Mouse (Mus musculus): ENCODE data around the gene Macf1. TPM values are rescaled to one million over a fixed set of nuclear protein-coding genes. Genes with fewer than 3 reads are reported as not detected.
"Not testable (repeated sequence)": the region's sequence is repeated elsewhere in the genome, so short reads cannot be mapped to it uniquely, and the experiment has no call there.

Macf1 gene
- polyA plus RNA-seq, 1 experiment: 22.3 TPM

DNA sequence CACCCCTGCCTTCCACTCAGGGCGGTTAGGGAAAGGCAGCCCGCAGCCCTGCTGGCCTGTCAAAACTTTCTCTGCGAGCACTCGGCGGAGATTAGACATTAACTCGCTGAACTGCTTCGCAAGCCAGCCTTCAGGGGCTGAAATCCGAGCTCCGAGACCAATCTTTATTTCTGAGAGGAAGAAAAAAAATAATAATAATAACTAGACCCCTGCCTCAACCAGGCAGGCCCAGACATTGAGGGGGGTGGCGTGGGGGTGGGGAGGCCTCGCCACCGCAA is 20.5 kb downstream of the Macf1 start:
- Histone ChIP-seq H3K4me3 (ENCODE audit: low read depth, low read length) (peak overlapping the region; percentile 84), H3K4me1 (ENCODE audit: control insufficient read depth, insufficient read depth, insufficient read length, low read length) (peaks cover 2% of the 10 kb centered on the region; the same call in 1 of the 2 replicates), H3K27ac (ENCODE audit: insufficient read depth, low read depth, low read length) (no peak overlapping the region), H3K27me3 (ENCODE audit: control insufficient read depth, insufficient read depth, low read length) (0 out of 2 replicates have a peak, but pooled peaks cover 2% of the 10 kb centered on the region), H3K36me3 (ENCODE audit: control insufficient read depth, insufficient read depth, low read length) (no peaks in the 10 kb centered on the region)
- under 1% methylated on average over 12 of the region's 12 CpGs for WGBS
- no peak for TF ChIP-seq CTCF (IDR thresholded peaks at IDR 0.05; ENCODE audit: extremely low read depth, insufficient read length, insufficient replicate concordance, low read depth, low read length)
- no peak for TF ChIP-seq POLR2A (IDR thresholded peaks at IDR 0.05; ENCODE audit: low read depth, low read length)

DNA sequence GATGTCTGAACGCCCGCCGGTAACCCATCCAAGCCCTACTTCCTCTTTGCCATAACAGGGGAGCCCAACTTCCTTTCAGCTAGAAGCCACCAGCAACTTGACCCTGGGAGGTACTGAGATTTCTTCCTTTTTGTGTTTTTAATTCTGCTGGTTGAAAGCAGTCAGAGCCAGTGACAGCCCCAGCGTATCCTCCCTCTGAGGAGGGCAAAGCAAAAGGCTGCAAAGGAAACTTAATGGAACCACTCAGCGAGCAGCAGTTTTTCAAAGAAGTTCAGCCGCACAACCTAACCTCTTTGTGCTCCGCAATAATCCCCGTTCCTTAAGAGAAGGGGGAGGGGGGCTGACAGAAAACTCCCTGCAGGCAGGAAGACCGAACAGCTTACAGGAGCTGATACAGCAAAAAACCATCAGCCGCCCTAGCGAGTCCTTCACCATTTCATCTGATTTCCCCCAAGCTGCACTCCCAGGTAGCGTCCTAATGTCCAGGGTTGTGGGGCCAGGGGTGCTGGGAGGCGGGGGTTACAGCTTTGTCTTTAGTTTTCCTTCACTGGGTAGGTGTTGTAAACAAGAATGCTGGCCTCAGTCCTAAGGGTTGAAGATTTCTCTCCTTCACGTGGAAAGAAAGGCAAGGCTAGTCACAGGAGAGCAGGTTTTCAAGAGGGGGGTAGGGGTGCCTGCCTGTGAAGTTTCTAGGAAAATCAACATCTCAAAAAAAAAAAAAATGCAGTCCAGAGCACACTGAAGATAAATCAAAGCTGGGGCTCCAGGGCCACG is 21.1 kb downstream of the Macf1 start:
- Histone ChIP-seq H3K4me3 (ENCODE audit: low read depth, low read length) (peak overlapping the region; percentile 84), H3K36me3 (ENCODE audit: control insufficient read depth, insufficient read depth, low read length) (no peaks in the 10 kb centered on the region), H3K4me1 (ENCODE audit: control insufficient read depth, insufficient read depth, insufficient read length, low read length) (peaks cover 2% of the 10 kb centered on the region; the same call in 1 of the 2 replicates), H3K27me3 (ENCODE audit: control insufficient read depth, insufficient read depth, low read length) (0 out of 2 replicates have a peak, but pooled peaks cover 2% of the 10 kb centered on the region), H3K27ac (ENCODE audit: insufficient read depth, low read depth, low read length) (no peak overlapping the region)
- no peak for TF ChIP-seq POLR2A (IDR thresholded peaks at IDR 0.05; ENCODE audit: low read depth, low read length)
- TF ChIP-seq CTCF (IDR thresholded peaks at IDR 0.05; ENCODE audit: extremely low read depth, insufficient read length, insufficient replicate concordance, low read depth, low read length): no peak
- WGBS: 51% methylated on average over 15 of the region's 15 CpGs

DNA sequence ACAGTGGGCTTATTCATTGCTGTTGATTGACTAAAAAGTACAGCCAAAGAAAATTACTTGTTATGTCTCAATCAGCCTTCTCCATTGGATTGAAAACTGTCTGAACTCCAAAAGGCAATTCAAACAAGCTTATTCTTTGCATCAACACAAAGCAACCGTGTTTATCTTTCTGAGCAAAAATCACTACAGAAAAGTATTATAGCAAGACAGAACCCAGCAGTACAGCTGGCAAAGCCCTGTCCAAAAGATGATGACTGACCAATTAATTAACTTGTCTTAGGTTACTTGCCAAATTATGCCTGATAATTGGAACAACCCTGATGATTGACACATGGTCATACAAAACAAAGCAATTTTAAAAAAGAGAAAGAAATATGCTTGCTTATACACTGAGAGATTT is 26.0 kb downstream of the Macf1 start:
- no peak overlapping the region for H3K4me3 ChIP-seq (ENCODE audit: low read depth, low read length)
- no peaks in the 10 kb centered on the region for H3K4me1 ChIP-seq (ENCODE audit: control insufficient read depth, insufficient read depth, insufficient read length, low read length)
- H3K36me3 ChIP-seq (ENCODE audit: control insufficient read depth, insufficient read depth, low read length): no peaks in the 10 kb centered on the region
- H3K27ac ChIP-seq (ENCODE audit: insufficient read depth, low read depth, low read length): no peak overlapping the region
- TF ChIP-seq POLR2A (IDR thresholded peaks at IDR 0.05; ENCODE audit: low read depth, low read length) (no peak), CTCF (IDR thresholded peaks at IDR 0.05; ENCODE audit: extremely low read depth, insufficient read length, insufficient replicate concordance, low read depth, low read length) (no peak)
- no peaks in the 10 kb centered on the region for H3K27me3 ChIP-seq (ENCODE audit: control insufficient read depth, insufficient read depth, low read length)
- WGBS: 74% methylated on average over 1 of the region's 1 CpGs

GRCm38 (mm10) chr4:123655245-123655644 is 28.9 kb downstream of the Macf1 start:
- Histone ChIP-seq H3K4me3 (ENCODE audit: low read depth, low read length) (no peak overlapping the region), H3K27ac (ENCODE audit: insufficient read depth, low read depth, low read length) (no peak overlapping the region)
- 87% methylated on average over 5 of the region's 5 CpGs for WGBS

DNA sequence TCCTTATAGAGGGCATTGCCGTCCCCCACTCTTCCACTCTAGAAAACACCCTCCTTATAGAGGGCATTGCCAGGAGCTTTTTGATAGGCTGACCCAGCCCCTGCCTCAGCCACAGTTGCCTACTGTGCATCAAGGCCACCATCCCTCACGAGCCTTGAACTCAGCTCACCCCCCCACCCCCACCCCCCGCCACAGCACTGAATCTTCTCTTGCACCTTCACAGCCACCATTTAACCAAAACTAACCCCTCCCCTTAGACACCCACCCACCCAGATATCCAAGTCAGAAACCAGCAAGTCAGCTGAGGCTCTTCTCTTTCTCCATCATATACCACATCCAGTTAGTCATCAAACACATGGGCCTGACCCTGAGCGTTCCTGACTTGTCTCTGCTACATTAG is 29.6 kb downstream of the Macf1 start:
- no peak overlapping the region for H3K27ac ChIP-seq (ENCODE audit: insufficient read depth, low read depth, low read length)
- 96% methylated on average over 4 of the region's 4 CpGs for WGBS
- H3K4me3 ChIP-seq (ENCODE audit: low read depth, low read length): no peak overlapping the region
- no peak for TF ChIP-seq POLR2A (IDR thresholded peaks at IDR 0.05; ENCODE audit: low read depth, low read length)
- TF ChIP-seq CTCF (IDR thresholded peaks at IDR 0.05; ENCODE audit: extremely low read depth, insufficient read length, insufficient replicate concordance, low read depth, low read length): no peak
- no peaks in the 10 kb centered on the region for H3K4me1 ChIP-seq (ENCODE audit: control insufficient read depth, insufficient read depth, insufficient read length, low read length)
- no peaks in the 10 kb centered on the region for H3K36me3 ChIP-seq (ENCODE audit: control insufficient read depth, insufficient read depth, low read length)
- no peaks in the 10 kb centered on the region for H3K27me3 ChIP-seq (ENCODE audit: control insufficient read depth, insufficient read depth, low read length)

More at GRCm38 (mm10) chr4:123655245-123655644, 28.9 kb downstream of the Macf1 start:
- H3K27me3 ChIP-seq (ENCODE audit: control insufficient read depth, insufficient read depth, low read length): no peaks in the 10 kb centered on the region
- no peaks in the 10 kb centered on the region for H3K4me1 ChIP-seq (ENCODE audit: control insufficient read depth, insufficient read depth, insufficient read length, low read length)
- H3K36me3 ChIP-seq (ENCODE audit: control insufficient read depth, insufficient read depth, low read length): no peaks in the 10 kb centered on the region
- TF ChIP-seq POLR2A (IDR thresholded peaks at IDR 0.05; ENCODE audit: low read depth, low read length) (no peak), CTCF (IDR thresholded peaks at IDR 0.05; ENCODE audit: extremely low read depth, insufficient read length, insufficient replicate concordance, low read depth, low read length) (no peak)

DNA sequence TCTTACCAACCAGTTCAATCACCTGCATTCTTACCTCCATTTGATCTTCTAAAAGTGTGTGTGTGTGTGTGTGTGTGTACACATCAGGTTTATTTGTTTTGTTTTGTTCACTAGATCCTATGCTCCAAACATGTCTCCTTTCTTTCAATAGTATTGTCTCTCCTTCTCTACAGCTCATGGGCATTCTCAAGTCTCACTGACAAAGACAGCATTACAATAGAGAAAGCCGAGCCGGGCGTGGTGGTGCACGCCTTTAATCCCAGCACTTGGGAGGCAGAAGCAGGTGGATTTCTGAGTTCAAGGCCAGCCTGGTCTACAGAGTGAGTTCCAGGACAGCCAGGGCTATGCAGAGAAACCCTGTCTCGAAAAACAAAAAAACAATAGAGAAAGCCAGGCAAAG is 30.7 kb downstream of the Macf1 start:
- H3K36me3 ChIP-seq (ENCODE audit: control insufficient read depth, insufficient read depth, low read length): not testable (repeated sequence)
- WGBS: 96% methylated on average over 5 of the region's 5 CpGs

DNA sequence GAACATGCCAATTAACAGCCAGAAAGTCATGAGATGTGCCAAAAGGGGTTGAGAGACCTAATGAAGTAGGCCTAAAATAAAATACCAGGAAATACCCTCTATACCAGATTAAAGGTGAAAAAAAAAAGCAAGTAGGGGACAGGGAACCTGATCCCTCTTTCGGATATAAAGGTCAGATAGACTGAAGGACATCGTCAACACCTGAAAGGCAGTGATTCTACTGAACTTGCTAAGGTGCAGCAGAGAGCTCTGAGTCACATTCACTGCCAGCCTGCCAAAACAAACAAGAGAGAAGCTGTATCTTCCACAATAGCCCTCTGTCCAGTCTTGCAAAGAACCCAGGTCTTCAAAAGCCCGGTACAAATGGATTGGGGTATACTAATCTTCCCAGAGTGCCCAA is 32.0 kb downstream of the Macf1 start:
- no peaks in the 10 kb centered on the region for H3K27me3 ChIP-seq (ENCODE audit: control insufficient read depth, insufficient read depth, low read length)
- H3K4me1 ChIP-seq (ENCODE audit: control insufficient read depth, insufficient read depth, insufficient read length, low read length): no peaks in the 10 kb centered on the region
- WGBS: 26% methylated on average over 3 of the region's 3 CpGs
- no peak overlapping the region for H3K4me3 ChIP-seq (ENCODE audit: low read depth, low read length)
- no peak overlapping the region for H3K27ac ChIP-seq (ENCODE audit: insufficient read depth, low read depth, low read length)
- TF ChIP-seq POLR2A (IDR thresholded peaks at IDR 0.05; ENCODE audit: low read depth, low read length) (no peak), CTCF (IDR thresholded peaks at IDR 0.05; ENCODE audit: extremely low read depth, insufficient read length, insufficient replicate concordance, low read depth, low read length) (no peak)
- H3K36me3 ChIP-seq (ENCODE audit: control insufficient read depth, insufficient read depth, low read length): no peaks in the 10 kb centered on the region

More for the DNA sequence above, 30.7 kb downstream of the Macf1 start:
- not testable (repeated sequence) for H3K4me3 ChIP-seq (ENCODE audit: low read depth, low read length); H3K27ac ChIP-seq (ENCODE audit: insufficient read depth, low read depth, low read length); H3K4me1 ChIP-seq (ENCODE audit: control insufficient read depth, insufficient read depth, insufficient read length, low read length); H3K27me3 ChIP-seq (ENCODE audit: control insufficient read depth, insufficient read depth, low read length)
